Mouse (Mus musculus) right cerebral cortex, postnatal 14 days (tissue): ENCODE measurements around the gene Fam217b.

ENCODE experiments used
- DNase-seq: peaks from one replicate; pipeline ENCODE4 v3.0.0; 2022

Fam217b gene

DNA sequence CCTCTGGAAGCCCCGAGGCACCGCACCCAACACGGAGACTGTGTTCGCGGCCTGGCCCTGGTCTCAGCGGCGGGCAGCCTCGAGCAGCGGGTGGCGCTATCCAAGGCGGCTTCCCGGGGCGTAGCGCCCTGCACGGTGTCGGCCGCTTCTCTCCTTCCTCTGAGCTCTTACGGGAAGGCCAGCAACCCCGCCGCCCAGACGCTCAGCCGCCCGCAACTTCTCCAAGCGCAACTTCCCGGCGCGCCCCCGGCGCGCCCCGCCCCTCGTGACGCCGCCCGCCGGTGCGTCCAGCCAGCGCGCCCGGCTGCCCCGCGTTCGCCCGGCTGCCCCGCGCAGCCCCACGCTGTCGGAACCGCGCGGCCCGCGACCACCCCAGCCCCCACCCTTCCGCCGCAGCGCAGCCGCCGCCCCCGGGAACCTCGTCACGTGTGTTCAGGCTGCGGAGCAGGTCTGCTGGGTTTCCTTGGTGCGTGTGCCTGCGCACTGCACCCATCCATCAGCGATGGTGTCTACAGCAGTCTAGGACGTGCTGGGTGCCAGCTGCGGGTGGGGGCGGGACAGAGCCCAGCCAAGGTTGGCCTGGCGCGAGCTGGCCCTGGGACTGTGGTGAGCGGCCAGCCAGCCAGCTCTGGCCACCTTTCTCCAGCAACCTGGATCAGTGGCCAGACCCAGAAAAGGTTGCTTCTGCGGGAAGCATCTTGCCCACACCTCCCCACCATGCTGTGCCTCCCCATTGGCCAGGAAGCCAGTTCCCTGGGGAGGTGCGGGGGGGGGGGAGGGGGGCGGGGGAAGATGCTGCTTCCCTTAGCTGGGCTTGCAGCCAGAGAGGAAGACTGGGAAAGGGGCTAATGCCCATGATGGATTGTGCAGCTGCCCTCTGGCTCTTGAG is at the start of gene Fam217b, which contains the start of gene Ppp1r3d:
Fam217b (plus strand) TSS at position 264 of the 889 bp plus-strand sequence.
Ppp1r3d (minus strand) TSS at position 212 of the 889 bp plus-strand sequence.
- peak; percentile 66 for DNase-seq

DNA sequence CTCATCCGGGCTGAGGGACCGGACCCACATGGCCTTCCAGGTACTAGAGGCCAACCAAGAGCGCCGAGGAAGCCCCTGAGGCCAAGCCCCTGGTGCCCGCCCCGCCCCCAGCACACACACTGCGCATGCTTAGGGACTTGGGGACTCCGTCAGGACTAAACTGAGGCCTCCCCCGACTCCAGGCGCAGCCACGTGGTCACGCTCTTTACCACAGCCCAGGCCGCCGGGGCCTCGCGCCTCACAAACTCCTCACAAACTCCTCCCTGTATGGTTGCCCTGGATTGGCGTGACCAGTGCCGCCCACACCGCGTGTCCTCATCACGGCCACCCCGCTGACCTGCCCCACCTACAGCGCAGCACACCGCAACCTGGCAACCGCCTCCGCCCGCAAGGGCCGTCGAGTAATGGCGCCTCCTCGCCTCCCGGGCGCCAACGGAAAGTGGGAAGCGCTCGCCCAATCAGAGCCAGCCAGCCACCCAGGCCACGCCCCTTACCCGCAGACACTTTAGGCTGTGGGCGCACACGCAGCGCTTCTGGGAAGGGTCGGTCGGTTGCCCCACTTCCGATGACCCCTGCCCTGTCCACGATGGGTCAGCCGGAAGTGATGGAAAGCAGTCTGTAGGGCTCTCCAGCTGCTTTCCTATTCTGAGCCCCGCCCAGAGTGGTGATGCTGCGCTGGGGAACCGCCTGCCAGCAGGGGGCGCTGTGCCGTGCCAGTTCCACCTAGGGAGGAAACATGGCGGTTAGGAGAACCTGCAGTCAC is 7.1 kb upstream of the Fam217b start, which contains the start of gene Sycp2:
Sycp2 (minus strand) TSS at position 633 of the 763 bp plus-strand sequence.
- no peak for DNase-seq

DNA sequence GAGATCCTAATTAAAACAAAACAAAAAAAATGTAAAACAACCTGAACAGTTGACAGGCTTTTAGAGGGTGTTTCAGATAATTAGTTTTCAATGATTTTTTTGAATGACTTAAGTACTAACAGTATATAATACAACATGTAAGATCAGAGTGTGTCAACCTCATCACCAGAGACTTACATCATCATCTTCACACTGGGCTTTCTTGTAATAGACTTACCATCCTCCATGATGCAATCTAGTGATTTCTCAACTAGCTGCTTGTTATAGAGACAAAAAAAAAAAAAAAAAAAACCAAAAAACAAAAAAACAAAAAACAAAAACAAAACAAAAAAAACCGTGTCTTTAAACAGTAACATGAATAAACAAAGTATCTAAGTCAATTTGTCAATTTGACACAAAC is 5.3 kb upstream of the Fam217b start:
- no peak for DNase-seq

DNA sequence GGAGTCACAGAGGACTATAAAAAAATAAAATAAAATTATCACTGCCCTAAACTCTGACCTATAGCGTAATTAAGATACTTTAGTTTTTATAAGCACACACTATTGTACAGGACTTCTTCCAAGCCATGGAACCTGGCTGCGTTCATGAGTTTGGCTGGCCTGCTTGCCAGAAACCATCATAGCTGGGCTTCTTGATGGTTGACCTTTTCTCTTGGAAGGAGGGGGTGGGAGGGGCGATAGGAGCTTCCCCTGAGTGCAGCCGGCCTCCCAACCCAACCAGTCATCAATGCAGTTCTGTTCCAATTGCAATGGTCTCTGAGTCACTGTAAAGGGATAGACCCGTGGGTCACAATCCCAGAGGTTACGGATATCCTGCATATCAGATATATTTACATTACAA is 4.0 kb upstream of the Fam217b start:
- no peak for DNase-seq

DNA sequence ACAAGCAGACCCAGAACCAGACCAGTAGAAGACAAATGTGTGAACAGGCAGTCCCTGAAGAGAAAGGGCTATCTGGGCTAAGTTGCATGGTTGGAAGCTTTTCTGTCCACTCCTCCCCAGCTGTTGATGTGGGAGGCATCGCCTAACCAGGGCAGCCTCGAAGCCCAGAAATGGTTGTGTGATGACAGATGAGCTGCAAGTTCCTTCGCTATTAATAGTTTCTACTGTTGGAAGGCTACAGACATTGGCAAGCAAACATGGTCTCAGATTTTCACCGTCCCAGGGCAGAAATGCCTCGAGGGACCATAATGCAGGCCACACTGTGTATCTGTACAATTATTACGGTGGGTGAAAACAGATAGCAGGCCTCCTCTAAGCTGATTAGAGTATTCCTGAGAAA is 1.7 kb upstream of the Fam217b start:
- no peak for DNase-seq

DNA sequence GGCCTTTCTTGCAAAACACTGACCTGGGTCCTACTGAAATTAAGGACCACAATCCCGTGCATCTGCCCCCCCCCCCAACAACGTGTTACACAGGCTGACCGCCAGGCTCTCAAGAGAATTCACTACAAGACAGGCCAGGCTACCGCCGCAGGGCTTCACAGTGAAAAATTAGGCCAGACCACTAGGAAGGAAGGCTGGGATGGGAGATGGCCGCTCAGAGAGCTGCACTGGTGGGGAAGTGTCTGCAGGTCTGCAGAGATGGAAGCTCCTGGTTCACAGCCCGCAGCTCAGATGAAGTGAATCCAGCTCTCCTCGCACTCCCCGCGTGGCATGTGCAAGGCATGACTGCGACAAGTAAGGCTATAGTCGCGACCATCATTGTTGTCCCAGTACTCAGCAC is 1.2 kb upstream of the Fam217b start:
- no peak for DNase-seq

DNA sequence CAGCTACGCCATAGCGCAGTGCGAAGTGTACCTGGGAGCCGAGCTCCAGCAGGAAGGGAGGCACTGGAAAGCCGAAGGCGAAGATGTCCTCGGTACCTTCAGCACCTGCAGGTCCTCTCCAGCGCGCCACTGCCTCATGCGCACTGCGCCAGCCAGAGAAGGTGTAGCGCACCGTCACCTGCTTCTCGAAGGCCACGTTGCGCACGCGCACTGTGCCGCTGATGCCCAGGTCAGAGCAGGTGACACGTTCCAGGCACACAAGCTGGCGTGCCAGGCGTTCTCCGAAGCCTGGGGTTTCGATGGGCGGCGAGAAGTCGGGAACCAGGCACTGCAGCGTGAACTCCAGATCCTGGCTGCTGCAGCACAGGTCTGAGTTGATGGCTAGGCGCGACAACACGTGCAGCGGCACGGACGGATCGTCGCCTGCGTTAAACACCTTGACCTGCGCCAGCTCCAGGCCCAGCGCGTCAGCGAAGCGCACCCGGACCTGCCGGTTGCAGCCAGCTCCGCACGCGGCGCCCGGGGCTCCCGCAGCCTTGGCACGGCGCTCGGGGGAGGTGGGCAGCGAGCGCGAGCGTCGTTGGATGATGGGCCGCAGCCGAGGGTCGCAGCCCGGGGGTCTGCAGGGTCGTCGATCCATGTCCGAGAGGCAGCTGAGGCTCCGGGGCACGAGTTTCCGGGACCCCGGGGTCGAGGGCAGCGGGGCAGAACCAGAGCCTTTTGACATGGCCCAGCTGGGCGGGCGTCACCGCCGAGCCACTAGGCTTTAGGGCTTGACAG is 653 bp upstream of the Fam217b start:
- DNase-seq = peak; percentile 49

DNA sequence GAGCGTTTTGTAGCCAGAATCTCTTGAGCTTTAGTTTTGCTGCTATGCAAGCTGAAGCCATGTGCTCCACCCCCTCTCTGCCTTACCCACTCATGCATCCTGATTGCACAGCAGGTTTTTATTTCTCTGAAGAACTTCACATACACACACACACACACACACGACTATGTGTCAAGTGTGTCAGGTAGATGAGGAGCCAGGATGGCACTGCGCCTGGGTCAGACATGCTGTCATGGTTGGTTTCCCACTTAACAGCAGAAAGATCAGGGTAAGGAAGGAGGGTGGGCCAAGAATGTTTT is 775 bp downstream of the Fam217b start:
- DNase-seq = no peak

DNA sequence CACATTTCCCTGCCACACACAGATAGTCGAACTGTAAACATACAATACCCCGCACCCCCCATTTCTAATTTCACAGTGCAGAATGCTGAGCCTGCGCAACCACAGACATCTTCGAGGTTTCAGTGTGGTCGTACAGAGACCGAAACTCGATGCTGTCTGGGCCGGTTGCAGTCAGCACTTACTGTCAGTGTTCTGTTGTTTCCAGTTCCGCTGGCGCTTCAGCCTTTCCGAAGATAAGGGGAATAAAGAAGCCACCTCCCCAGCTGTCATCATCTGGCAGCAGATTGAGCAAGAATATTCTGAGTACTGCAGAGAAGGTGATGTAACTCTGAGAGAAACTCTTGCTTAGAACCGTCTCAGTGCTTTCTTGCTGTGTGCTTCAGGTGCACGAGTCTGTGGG is 2.1 kb downstream of the Fam217b start:
- DNase-seq = no peak

DNA sequence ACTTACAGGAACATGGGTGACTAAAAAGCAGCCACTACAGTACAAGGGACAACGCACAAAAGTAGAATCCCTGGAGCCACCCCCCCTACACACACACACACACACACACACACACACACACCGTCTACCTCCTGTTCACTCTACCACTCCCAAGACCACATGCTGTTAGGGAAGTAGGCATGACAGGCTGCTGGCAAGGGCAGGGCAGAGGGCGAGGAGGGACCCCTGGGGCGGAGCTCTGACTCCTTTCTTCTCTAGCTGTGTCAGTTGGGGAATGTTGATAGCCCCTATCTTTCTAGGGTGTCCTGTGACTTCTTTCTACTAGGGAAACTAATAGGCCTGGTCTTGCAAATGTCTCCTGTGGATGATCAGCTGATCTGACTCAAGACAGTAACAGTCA is 2.6 kb downstream of the Fam217b start:
- DNase-seq = no peak

DNA sequence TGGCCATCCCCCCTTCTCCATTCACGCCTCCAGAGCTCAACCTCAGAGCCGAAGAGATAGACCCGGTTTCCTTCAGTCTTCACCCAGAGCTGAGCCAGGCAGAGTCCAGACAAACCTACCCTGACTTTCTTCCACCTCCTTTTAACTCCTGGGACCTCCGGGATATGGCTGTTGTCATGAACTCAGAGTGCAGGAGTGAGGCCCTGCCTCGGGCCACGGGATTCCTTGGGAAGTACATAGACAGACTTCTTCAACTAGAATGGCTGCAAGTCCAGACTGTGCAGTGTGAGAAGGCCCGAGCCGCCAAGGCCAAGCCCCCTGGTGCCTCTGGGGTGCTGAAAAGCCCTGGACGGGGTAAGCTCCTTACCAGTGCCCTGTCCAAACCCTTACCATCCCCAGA is 6.3 kb downstream of the Fam217b start:
- DNase-seq = no peak

DNA sequence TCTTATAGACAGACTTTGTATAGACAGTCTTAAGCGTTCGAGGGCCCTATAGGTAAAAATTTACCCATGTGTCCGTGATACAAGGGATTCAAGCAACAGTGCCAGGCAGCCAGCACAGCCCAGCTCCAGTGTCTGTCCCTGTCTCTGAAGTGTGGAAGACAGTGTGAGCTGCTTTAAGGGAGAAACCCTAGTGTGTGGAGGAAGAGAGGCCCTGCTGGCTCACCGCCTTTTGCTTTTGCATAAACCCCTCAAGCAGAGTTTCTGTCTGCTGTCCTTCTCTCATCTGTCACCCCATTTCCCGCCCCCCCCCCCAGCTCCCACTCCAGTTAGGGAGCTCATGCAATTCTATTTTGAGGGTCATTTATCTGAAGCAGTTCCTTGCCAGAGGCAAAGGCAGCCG is 7.3 kb downstream of the Fam217b start:
- no peak for DNase-seq

DNA sequence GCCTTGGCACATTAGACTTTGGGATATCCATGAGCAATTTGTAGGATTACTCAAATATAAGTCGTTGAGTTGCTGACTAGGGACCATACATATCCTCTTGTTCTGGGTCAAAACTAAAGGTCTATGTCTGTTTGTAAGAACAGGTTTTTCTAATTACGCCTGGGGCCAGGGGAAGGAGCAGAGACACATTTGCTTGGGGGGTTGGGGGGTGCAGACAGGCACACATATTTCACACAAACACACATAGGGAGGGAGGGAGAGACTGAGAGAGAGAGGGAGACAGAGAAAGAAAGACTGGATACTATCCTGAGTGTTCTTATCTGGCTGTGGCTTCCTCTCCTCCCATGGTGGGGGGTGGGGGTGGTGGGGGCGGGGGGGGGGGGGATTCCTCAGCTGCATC is 7.9 kb downstream of the Fam217b start:
- DNase-seq = no peak

DNA sequence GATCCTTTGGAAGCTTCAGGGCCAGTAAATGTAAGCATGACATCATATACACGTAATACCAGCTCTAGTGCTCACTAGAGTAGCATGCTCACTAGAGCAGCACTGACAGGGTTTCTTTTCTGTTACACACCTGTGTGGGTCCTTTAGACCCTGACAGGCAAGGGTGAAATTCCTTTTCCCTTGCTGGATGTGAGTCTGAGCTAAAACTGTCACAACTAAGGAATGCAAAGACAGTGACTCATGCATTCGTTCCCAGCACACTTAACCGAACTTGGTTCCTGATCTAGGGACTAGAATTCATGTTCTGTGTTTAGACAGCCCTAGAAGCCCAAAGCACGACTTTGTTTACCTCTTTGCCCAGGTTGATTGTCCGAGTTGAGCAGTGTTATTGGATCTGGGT is 8.9 kb downstream of the Fam217b start:
- DNase-seq = no peak

DNA sequence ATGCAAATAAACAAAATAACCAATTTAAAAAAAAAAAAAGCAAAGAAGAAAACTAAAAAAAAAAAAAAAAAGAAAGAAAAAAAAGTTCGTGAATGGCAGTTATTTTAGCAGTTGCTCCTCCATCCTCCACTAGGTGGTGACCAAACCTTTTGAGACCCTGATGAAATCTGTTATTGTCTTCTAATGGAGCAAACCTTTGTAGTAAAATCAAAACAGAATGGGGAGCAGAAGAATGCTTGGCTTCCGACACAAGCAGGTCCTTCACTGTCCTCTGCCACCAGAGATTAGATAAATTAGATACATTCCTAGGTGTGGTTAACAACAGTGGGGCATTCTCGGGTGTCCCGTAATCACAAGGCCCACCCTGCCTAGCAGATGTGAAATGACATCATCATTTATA is 11.9 kb downstream of the Fam217b start:
- no peak for DNase-seq

DNA sequence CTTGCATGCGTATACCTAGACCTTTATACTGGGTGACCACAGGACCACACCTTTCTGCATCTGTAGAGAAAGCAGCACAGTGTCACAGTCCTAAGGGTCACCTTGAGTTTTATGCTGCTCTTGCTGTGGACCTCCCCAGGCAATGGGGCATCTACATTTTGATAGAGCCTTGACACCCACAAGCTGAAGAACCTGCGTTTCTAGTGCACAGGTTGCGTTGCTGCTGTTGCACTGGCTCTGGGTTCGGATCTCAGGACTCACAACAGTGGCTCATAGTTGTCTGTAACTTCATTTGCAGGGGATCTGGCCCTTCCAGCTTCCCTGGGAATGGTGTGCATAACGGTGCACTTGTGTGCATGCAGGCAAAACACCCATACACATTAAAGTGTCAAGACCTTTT is 12.9 kb downstream of the Fam217b start:
- no peak for DNase-seq

DNA sequence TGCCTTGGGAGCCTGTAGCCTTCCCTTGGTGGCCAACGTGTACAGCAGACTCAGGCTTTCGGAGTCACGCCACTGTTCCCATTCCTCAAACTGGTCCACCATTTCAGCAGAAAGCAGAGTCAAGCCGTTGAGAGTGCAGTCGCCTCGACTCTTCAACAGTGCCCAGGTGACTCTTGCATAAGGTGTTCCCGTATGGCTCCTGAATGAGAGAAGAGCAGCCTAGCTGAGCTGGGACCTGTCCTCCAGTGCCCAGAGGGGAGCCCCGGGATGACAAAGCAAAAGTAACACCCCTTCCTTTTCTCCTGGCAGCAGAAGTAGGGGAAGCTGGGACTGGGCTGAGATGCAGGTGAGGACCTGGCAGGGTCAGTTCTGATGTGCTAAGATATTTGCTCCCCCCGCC is 13.9 kb downstream of the Fam217b start:
- no peak for DNase-seq

DNA sequence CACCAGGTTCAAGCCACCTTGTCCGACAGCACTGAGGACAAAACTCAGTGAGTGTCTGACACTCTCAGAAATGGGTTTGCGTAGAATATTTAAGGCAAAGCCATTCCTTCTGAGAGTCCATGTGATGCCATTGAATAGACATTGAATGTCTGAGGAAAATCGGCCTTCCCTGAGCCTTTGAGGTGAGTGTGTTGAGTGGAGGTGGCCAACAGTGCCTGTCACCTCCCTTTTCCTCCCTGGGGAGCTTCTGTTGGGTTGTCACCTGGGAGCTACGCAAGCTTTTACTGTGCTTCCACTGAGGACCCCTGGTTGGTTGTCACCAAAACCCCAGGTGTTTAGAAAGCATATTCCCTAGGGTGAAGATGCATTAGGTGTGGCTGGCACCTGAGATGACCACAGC is 14.4 kb downstream of the Fam217b start:
- DNase-seq = no peak

DNA sequence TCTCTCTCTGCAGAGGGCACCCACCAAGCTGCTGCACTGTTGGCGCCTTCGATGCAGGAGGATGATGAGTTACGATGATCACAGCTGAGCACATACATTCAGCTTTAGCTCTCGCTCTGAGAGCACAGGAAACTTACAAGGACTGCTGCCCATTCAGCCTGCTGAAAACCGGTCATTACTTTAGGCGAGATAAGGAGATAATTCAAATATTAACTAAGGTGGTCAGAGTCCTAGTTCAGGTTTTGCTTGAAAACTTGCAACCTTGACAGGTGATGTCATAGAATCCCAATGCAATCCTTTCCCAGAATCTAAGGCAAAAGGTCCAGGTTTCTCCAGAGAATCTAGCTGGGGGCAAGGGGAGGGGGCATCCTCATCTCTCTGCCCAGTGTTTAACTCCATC is 15.1 kb downstream of the Fam217b start:
- no peak for DNase-seq

DNA sequence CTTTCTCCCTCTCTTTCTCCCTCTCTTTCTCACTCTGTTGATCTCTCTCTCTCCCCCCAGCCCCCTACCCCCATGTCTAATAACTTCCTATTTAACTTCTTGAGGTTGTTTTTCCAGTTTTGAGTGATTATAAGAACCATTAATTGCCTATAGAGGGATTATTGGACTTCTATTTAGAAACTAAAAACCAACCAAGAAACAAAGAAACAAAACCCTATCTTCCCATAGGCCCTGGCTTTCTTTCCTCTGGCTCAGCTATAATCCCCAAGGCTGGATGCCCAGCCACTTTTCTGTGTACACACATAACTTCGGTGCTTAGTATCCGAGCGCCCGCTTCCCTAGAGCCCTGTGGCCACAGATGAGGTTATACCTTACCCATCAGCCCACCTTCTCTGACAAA is 15.9 kb downstream of the Fam217b start, which contains the start of gene Cdh26:
Cdh26 (plus strand) TSS at position 301 of the 400 bp plus-strand sequence.
- DNase-seq = no peak

DNA sequence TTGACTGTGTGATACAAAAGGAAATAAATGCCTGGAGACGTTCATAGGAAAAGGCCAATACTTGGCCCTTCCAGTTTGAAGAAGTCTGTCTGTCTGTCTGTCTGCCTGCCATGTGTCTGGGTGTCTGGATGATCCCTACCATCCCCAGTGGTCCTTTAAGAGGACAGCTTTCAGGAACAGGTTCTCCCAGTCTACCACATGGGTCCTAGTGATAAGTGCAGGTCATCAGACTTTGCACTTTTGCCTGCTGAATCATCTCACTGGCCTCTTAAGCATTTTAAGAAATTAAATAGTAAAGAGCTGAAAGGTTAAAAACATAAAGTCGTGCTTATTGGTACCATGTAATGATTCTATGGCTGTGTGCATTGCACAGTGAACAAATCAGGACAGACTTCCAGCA is 19.2 kb downstream of the Fam217b start:
- no peak for DNase-seq

DNA sequence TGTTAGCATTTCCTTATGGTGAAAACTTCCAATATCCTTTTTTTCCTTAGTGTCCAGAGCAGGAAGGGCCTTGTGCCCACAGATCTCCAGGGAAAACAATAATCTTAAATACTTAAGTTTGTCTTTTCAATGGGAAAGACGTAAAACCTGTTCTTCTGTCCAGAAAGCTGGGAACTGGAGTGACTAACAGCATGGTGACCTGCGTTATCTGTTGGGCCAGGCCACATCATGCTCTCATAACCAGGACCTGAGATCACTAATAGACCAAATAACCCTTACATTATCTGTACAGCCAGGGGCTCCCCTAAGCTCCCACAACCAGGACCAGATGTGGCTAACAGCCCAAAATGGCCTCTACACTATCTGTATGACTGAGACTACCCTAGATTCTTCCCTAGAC is 19.6 kb downstream of the Fam217b start:
- no peak for DNase-seq

DNA sequence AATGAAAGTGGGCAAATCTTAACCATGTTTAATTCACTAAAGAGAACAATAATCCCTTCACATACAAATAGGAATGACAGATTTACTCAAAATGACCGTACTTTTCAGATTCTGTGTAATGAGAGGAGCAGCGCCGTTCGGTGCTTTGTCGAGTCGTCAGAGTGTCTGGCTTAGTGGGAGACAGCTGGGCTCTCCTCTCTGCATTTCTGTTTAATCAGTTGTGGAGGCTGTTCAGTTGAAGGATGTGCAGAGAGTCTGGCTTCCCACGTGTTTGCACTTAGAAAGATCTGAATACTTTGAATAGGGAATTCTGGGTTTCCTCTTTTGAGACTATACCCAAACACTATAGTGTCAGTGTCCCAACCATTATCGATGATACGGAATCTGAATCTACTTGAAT is 23.0 kb downstream of the Fam217b start:
- no peak for DNase-seq
